Mouse (Mus musculus): ENCODE data around the gene Gstt3.

GRCm38 (mm10) chr10:75780769-75781578, at the start of gene Gstt3, which contains the start of gene Gm20441:
- TF ChIP-seq EP300 (optimal IDR thresholded peaks at IDR 0.05) (no peak), CTCF (IDR thresholded peaks at IDR 0.05; ENCODE audit: low read depth) (no peak)
